Mouse (Mus musculus) layer of hippocampus, postnatal 25 days (tissue): ENCODE measurements around the gene Tmem72. TPM values are rescaled to one million over a fixed set of nuclear protein-coding genes. Genes with fewer than 3 reads are reported as not detected.
A peak's percentile ranks its signal among the peaks of the same experiment; 100 is the strongest.

Experiments
- DNase-seq, 2 experiments: peaks; one replicate each; pipeline ENCODE4 v3.0.0; 2022; ENCODE audit warnings: mixed read lengths in 2 of 2, low spot score in 1 of 2; ENCODE audit errors: extremely low spot score in 1 of 2
- total RNA-seq, 2 experiments: library from RNA; stranded (reverse); gene quantifications; 2 replicates each; pipeline ENCODE4 v1.2.3; 2021

The Tmem72 gene
- total RNA-seq, 2 experiments from 2014 or later, result 0.21 to 0.22 TPM

- no peak for DNase-seq
Observed at GRCm38 (mm10) chr6:116653191-116653590, 63.5 kb downstream of the Tmem72 start.

- DNase-seq, result no peak
Observed at GRCm38 (mm10) chr6:116651437-116652118, 65.1 kb downstream of the Tmem72 start.

- no peak for DNase-seq
Observed at GRCm38 (mm10) chr6:116650406-116650805, 66.3 kb downstream of the Tmem72 start, which contains the start of gene Depp1. Gene Depp1 (plus strand): TSS chr6:116650609.

GRCm38 (mm10) chr6:116649811-116650210 is 66.9 kb downstream of the Tmem72 start:
- DNase-seq, result no peak

GRCm38 (mm10) chr6:116647763-116648162 is 69.0 kb downstream of the Tmem72 start:
- no peak for DNase-seq

- no peak for DNase-seq
Observed at GRCm38 (mm10) chr6:116644335-116644734, 72.4 kb downstream of the Tmem72 start.

- DNase-seq, result no peak
Observed at GRCm38 (mm10) chr6:116643881-116644280, 72.8 kb downstream of the Tmem72 start.

GRCm38 (mm10) chr6:116642942-116643341 is 73.8 kb downstream of the Tmem72 start:
- no peak for DNase-seq

- no peak for DNase-seq
Observed at GRCm38 (mm10) chr6:116639663-116640062, 77.0 kb downstream of the Tmem72 start.

- no peak for DNase-seq
Observed at GRCm38 (mm10) chr6:116638871-116639270, 77.8 kb downstream of the Tmem72 start.

- no peak for DNase-seq
Observed at GRCm38 (mm10) chr6:116637496-116637895, 79.2 kb downstream of the Tmem72 start.

- no peak for DNase-seq
Observed at GRCm38 (mm10) chr6:116636581-116637235, 80.0 kb downstream of the Tmem72 start.

- no peak for DNase-seq
Observed at GRCm38 (mm10) chr6:116635251-116636180, 81.2 kb downstream of the Tmem72 start.

GRCm38 (mm10) chr6:116633741-116634695 is 82.7 kb downstream of the Tmem72 start:
- DNase-seq, result no peak

GRCm38 (mm10) chr6:116632129-116632528 is 84.6 kb downstream of the Tmem72 start:
- DNase-seq, result peak; percentile 40 to 84

- DNase-seq, result no peak
Observed at GRCm38 (mm10) chr6:116629766-116630165, 86.9 kb downstream of the Tmem72 start.
